Mouse (Mus musculus) neural tube, embryonic 13.5 days (tissue): ENCODE data around the gene Olfr553. TPM values are rescaled to one million over a fixed set of nuclear protein-coding genes. Genes with fewer than 3 reads are reported as not detected.
A peak's percentile ranks its signal among the peaks of the same experiment; 100 is the strongest.

Source experiments
- ATAC-seq: fragments of 200-750 bp; cut with Nextera tagmentation; 2 replicates; pipeline ENCODE4 v1.8.0; 2017; ENCODE audit warnings: low read depth, mild to moderate bottlenecking, moderate TSS enrichment, moderate library complexity
- H3K27ac ChIP-seq: fragments of 300-500 bp; sonication (generic); replicated peaks from 2 replicates; pipeline ENCODE4 v1.5.1; 2015; ENCODE audit warnings: moderate library complexity, mild to moderate bottlenecking, inconsistent platforms
- H3K27me3 ChIP-seq: fragments of 300-500 bp; sonication (generic); 2 replicates; pipeline ENCODE4 v1.6.1; 2015; ENCODE audit warnings: mild to moderate bottlenecking, inconsistent platforms
- H3K36me3 ChIP-seq: fragments of 300-500 bp; sonication (generic); 2 replicates; pipeline ENCODE4 v1.6.1; 2015; ENCODE audit warnings: mild to moderate bottlenecking, inconsistent platforms
- H3K4me1 ChIP-seq: fragments of 300-500 bp; sonication (generic); replicated peaks from 2 replicates; pipeline ENCODE4 v1.6.1; 2015; ENCODE audit warnings: inconsistent platforms
- H3K4me2 ChIP-seq: fragments of 300-500 bp; sonication (generic); 2 replicates; pipeline ENCODE4 v1.6.1; 2015; ENCODE audit warnings: inconsistent platforms, mild to moderate bottlenecking, moderate library complexity
- H3K4me3 ChIP-seq: fragments of 300-500 bp; sonication (generic); 2 replicates; pipeline ENCODE4 v1.5.1; 2015; ENCODE audit warnings: mild to moderate bottlenecking, inconsistent platforms
- H3K9ac ChIP-seq: fragments of 300-500 bp; sonication (generic); 2 replicates; pipeline ENCODE4 v1.6.1; 2015; ENCODE audit warnings: moderate library complexity, mild to moderate bottlenecking, inconsistent platforms
- H3K9me3 ChIP-seq: fragments of 300-500 bp; sonication (generic); 2 replicates; pipeline ENCODE4 v1.6.1; 2016; ENCODE audit warnings: inconsistent platforms
- WGBS: fragments of 180-500 bp; shearing (Covaris S2); methylation state at CpG from one replicate; pipeline ENCODE4 v1.1.7; 2015; 5-methylcytosine and 5-hydroxymethylcytosine counted together
- polyA plus RNA-seq: library from polyadenylated mRNA; unstranded; fragments of >200 nt; fragmentation: Nextera tagmentation; extraction: Ambion mirVana; gene quantifications from 2 replicates; pipeline ENCODE4 v1.2.1, GENCODE M21; 2015

Gene Olfr553
- polyA plus RNA-seq, 1 experiment from 2014 or later = not detected

- no peaks in the 10 kb centered on the region for H3K27me3 ChIP-seq
- peaks cover 6% of the 10 kb centered on the region for H3K4me1 ChIP-seq
- ATAC-seq = no peak; the same call in 1 of the 2 replicates
- H3K9me3 ChIP-seq = no peaks in the 10 kb centered on the region
- H3K4me3 ChIP-seq = no peak overlapping the region
- 77% methylated on average over 3 of the region's 3 CpGs for WGBS
- no peak overlapping the region for H3K9ac ChIP-seq
- H3K27ac ChIP-seq = no peak overlapping the region
- no peak overlapping the region for H3K4me2 ChIP-seq
- no peaks in the 10 kb centered on the region for H3K36me3 ChIP-seq
These were observed 44.7 kb downstream of the Olfr553 start for GRCm38 (mm10) chr7:102573174-102573830.

DNA sequence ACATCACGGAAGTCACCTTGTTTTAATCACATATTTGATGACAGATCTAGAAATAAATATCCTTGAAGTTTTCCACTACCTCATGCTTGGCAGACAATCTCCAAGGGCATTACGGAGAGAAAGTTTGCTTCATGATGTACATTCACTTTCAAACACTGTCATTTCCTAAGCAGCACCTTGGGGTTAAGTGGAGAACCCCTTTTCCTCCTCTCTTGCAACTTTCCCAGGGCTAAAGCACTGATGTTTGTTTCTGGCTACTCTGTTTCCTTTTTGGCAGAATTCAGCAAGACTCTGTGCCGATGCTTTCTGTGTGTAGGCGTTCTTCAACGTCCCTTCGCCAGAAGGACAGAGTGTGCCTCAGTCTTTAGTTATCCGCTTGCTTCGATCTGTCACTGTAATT, 46.9 kb downstream of the Olfr553 start, which contains the start of gene Olfr550:
TSS of gene Olfr550 (plus strand) at position 301 of the 400 bp plus-strand sequence.
- Histone ChIP-seq H3K9me3 (no peaks in the 10 kb centered on the region), H3K27ac (no peak within 1 kb of the TSS), H3K27me3 (no peaks in the 10 kb centered on the region), H3K4me1 (peaks cover 6% of the 10 kb centered on the region), H3K9ac (no peak within 1 kb of the TSS), H3K4me2 (no peak within 1 kb of the TSS), H3K4me3 (no peak within 1 kb of the TSS), H3K36me3 (no peaks in the 10 kb centered on the region)
- ATAC-seq = no peak
- 94% methylated on average over 8 of the region's 8 CpGs for WGBS

DNA sequence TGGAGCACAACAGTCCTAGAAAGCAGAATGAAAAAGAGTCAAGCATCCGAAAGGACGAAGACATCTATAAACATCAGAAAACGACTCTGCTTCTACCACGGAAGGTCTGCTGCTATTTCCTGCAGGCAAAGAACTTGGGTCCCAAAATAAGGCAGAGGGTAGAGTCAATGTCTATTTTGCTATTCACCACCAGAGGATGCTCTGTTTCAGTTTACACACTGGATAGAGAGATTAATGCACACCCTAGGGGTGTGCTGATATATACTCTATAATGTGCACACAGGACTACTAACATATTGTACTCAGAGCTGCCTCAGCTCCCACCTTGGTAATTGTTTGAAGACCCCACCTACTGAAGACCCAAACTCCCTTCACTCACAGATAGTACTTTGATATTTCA, 51.8 kb downstream of the Olfr553 start:
- no peak overlapping the region for H3K4me3 ChIP-seq
- no peak for ATAC-seq
- peaks cover 4% of the 10 kb centered on the region; the same call in 1 of the 2 replicates for H3K4me1 ChIP-seq
- H3K27me3 ChIP-seq = no peaks in the 10 kb centered on the region
- H3K9me3 ChIP-seq = no peaks in the 10 kb centered on the region
- no peak overlapping the region for H3K27ac ChIP-seq
- no peak overlapping the region for H3K9ac ChIP-seq
- H3K36me3 ChIP-seq = no peaks in the 10 kb centered on the region
- 92% methylated on average over 4 of the region's 4 CpGs for WGBS
- no peak overlapping the region for H3K4me2 ChIP-seq

GRCm38 (mm10) chr7:102564999-102565997, 52.7 kb downstream of the Olfr553 start, which contains the start of gene Trim21:
TSS of gene Trim21 (minus strand) at chr7:102565486.
- no peak within 1 kb of the TSS for H3K27ac ChIP-seq
- no peaks in the 10 kb centered on the region for H3K9me3 ChIP-seq
- H3K4me3 ChIP-seq = peak within 1 kb of the TSS; percentile 37
- H3K9ac ChIP-seq = peak within 1 kb of the TSS; percentile 22; the same call in 1 of the 2 replicates
- H3K27me3 ChIP-seq = no peaks in the 10 kb centered on the region
- peaks cover 4% of the 10 kb centered on the region; the same call in 1 of the 2 replicates for H3K4me1 ChIP-seq
- H3K36me3 ChIP-seq = no peaks in the 10 kb centered on the region
- peak within 1 kb of the TSS; percentile 50 for H3K4me2 ChIP-seq
- ATAC-seq = no peak; the same call in 1 of the 2 replicates
- WGBS = 22% methylated on average over 10 of the region's 10 CpGs

Other genes with a start within 250 kb of the Olfr553 start
- 46.7 and 55.0 TPM in 2 replicates for gene Rrm1, start 176.5 kb downstream of the Olfr553 start, polyA plus RNA-seq
- gene Olfr543, start 136.5 kb downstream of the Olfr553 start, polyA plus RNA-seq = 0.48 and 0.50 TPM in 2 replicates
- 0.17 TPM in 1 of 2 replicates, not detected in the other for gene Olfr544, start 129.9 kb downstream of the Olfr553 start, polyA plus RNA-seq
- gene Olfr545, start 118.6 kb downstream of the Olfr553 start, polyA plus RNA-seq = 0.38 TPM in 1 of 2 replicates, not detected in the other
- not detected in 2 replicates for gene Olfr547, start 83.5 kb downstream of the Olfr553 start, polyA plus RNA-seq
- gene Olfr548-ps1, start 77.3 kb downstream of the Olfr553 start, polyA plus RNA-seq = not detected in 2 replicates
- gene Olfr549, start 68.3 kb downstream of the Olfr553 start, polyA plus RNA-seq = not detected in 2 replicates
- gene Trim21, start 52.7 kb downstream of the Olfr553 start, polyA plus RNA-seq = 0.15 and 0.36 TPM in 2 replicates
- not detected in 2 replicates for gene Olfr550, start 46.8 kb downstream of the Olfr553 start, polyA plus RNA-seq
- gene Olfr551, start 26.3 kb downstream of the Olfr553 start, polyA plus RNA-seq = not detected in 2 replicates
- gene Olfr552, start 20.4 kb downstream of the Olfr553 start, polyA plus RNA-seq = 0.06 TPM in 1 of 2 replicates, not detected in the other
- not detected in 2 replicates for gene Olfr554, start 20.2 kb upstream of the Olfr553 start, polyA plus RNA-seq
- gene Olfr555, start 40.6 kb upstream of the Olfr553 start, polyA plus RNA-seq = not detected in 2 replicates
- gene Olfr556, start 46.7 kb upstream of the Olfr553 start, polyA plus RNA-seq = not detected in 2 replicates
- 9.3 and 12.3 TPM in 2 replicates for gene Trim68, start 69.1 kb upstream of the Olfr553 start, polyA plus RNA-seq
- gene Olfr557, start 77.7 kb upstream of the Olfr553 start, polyA plus RNA-seq = not detected in 2 replicates
- 2.5 and 2.7 TPM in 2 replicates for gene Olfr558, start 84.0 kb upstream of the Olfr553 start, polyA plus RNA-seq
- gene Olfr33, start 100.9 kb upstream of the Olfr553 start, polyA plus RNA-seq = not detected in 2 replicates
- not detected in 2 replicates for gene Olfr559, start 109.3 kb upstream of the Olfr553 start, polyA plus RNA-seq
- not detected in 2 replicates for gene Olfr560, start 141.1 kb upstream of the Olfr553 start, polyA plus RNA-seq
- 0.27 and 0.44 TPM in 2 replicates for gene Olfr78, start 141.3 kb upstream of the Olfr553 start, polyA plus RNA-seq
- gene Olfr561, start 153.0 kb upstream of the Olfr553 start, polyA plus RNA-seq = 0.46 TPM in 1 of 2 replicates, not detected in the other
- gene Olfr564, start 185.3 kb upstream of the Olfr553 start, polyA plus RNA-seq = not detected in 2 replicates
- 0.31 and 0.50 TPM in 2 replicates for gene Olfr566, start 240.5 kb upstream of the Olfr553 start, polyA plus RNA-seq